Mouse (Mus musculus): ENCODE measurements at regions not wholly inside any gene's neighbourhood (a gene's known extent, or its start where the extent isn't known, plus 50 kb on each side); places are given as distances from the start of the nearest gene placed in this dataset.

- TF ChIP-seq CTCF (IDR thresholded peaks at IDR 0.05; ENCODE audit: low read depth), result no peak
- no peak for TF ChIP-seq EP300 (IDR thresholded peaks at IDR 0.05; ENCODE audit: low read depth)
Observed at GRCm38 (mm10) chr5:4538572-4538971, 219.3 kb downstream of the Fzd1 start.
